11 mouse cellular contexts compared by ENCODE assay signal in the genomic region with DNA sequence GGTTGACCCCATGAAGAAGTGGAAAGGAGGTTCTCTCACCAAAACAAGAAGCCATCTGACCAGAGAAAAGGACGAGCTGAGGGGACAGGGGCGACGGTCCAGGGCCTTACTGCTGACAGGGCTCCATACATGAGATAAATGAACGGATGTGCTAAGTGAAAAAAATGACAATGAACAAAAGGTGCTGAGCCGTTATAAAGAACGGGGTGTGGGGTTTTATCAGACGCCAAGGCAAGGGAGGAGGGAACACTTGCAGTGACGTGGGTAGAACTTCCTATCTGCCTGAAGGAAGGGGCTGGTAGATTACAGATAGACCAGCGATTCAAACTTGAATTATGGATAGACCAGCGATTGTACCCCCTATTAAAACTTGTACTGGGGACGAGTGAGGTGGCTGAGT. TPM values are rescaled to one million over a fixed set of nuclear protein-coding genes. Genes with fewer than 3 reads are reported as not detected.
A peak's percentile ranks its signal among the peaks of the same experiment; 100 is the strongest.
DNase-seq lines count a peak whose midpoint lies in the region; ATAC-seq and TF ChIP-seq lines count a peak whose summit lies in the region.
"Had no signal": no experiment of that assay in that cellular context is flagged by ENCODE, and none has a peak within 500 bp of the region (broad histone marks: within the 10 kb centered on the region; RNA-seq: fewer than 3 reads in every experiment).

No protein-coding gene starts in this region.

- H3K4me3 ChIP-seq in kidney, adult 2 months (ENCODE audit: insufficient read depth, low read depth, low read length) = no peak overlapping the region
- no peak overlapping the region for H3K4me3 ChIP-seq in heart, embryonic 12.5 days
- no peak overlapping the region; a peak in 2 of 4 replicates for H3K4me3 ChIP-seq in liver, embryonic 14.5 days (ENCODE audit: insufficient read depth in 1 of 2, low read depth in 2 of 2, low read length in 2 of 2)
- H3K4me3 ChIP-seq: limb, embryonic 13.5 days; midbrain, embryonic 15.5 days; neural tube, embryonic 13.5 days had no signal

- H3K9ac ChIP-seq in heart, embryonic 12.5 days = no peak overlapping the region
- peak overlapping the region; percentile 39; the same call in 1 of the 2 replicates for H3K9ac ChIP-seq in liver, embryonic 14.5 days (replicated peaks)
- H3K9ac ChIP-seq: limb, embryonic 13.5 days; midbrain, embryonic 15.5 days; neural tube, embryonic 13.5 days had no signal

- 75% methylated on average over 11 of the region's 11 CpGs for WGBS in kidney, adult 2 months
- 42% methylated on average over 11 of the region's 11 CpGs for WGBS in heart, embryonic 12.5 days
- WGBS in liver, embryonic 14.5 days (ENCODE audit: insufficient replicate concordance) = 15% methylated on average over 11 of the region's 11 CpGs

- H3K27me3 ChIP-seq in kidney, adult 2 months (replicated peaks; ENCODE audit: control insufficient read depth, insufficient read depth, low read length) = no peaks in the 10 kb centered on the region
- no peaks in the 10 kb centered on the region for H3K27me3 ChIP-seq in heart, embryonic 12.5 days (replicated peaks)
- H3K27me3 ChIP-seq in liver, embryonic 14.5 days (ENCODE audit: control insufficient read depth, insufficient read depth, low read length) = no peaks in the 10 kb centered on the region
- H3K27me3 ChIP-seq: limb, embryonic 13.5 days; midbrain, embryonic 15.5 days; neural tube, embryonic 13.5 days had no signal

- no peaks in the 10 kb centered on the region for H3K9me3 ChIP-seq in heart, embryonic 12.5 days (replicated peaks)
- no peaks in the 10 kb centered on the region for H3K9me3 ChIP-seq in liver, embryonic 14.5 days (ENCODE audit: control insufficient read depth, low read length)
- H3K9me3 ChIP-seq: limb, embryonic 13.5 days; midbrain, embryonic 15.5 days; neural tube, embryonic 13.5 days had no signal

- peak; percentile 62 for TF ChIP-seq EP300 in liver, embryonic 14.5 days (IDR thresholded peaks at IDR 0.05; ENCODE audit: low read depth)

- DNase-seq in kidney, adult 2 months = peak; percentile 11
- no peak for DNase-seq in kidney, adult 11 months
- DNase-seq in liver, embryonic 14.5 days (ENCODE audit: low read depth in 3 of 3, low spot score in 3 of 3) = peak; percentile 47 to 50 (median 49)
- DNase-seq in lung, postnatal 4 days = peak; percentile 37 to 38
- DNase-seq in layer of hippocampus, postnatal 10 days (ENCODE audit: low spot score in 2 of 2) = no peak
- no peak for DNase-seq in embryo, embryonic 10 days (ENCODE audit: low spot score)

- TF ChIP-seq POLR2A in kidney, adult 2 months (IDR thresholded peaks at IDR 0.05; ENCODE audit: low read depth, low read length) = no peak

- no peak for TF ChIP-seq CTCF in kidney, adult 2 months (conservative IDR thresholded peaks at IDR 0.05; ENCODE audit: insufficient read depth, insufficient read length, low read depth, low read length)
- no peak for TF ChIP-seq CTCF in liver, embryonic 14.5 days (IDR thresholded peaks at IDR 0.05; ENCODE audit: low read depth)

- H3K4me1 ChIP-seq in kidney, adult 2 months (ENCODE audit: control insufficient read depth, insufficient read depth, low read length) = no peaks in the 10 kb centered on the region
- peaks cover 48% of the 10 kb centered on the region for H3K4me1 ChIP-seq in heart, embryonic 12.5 days (replicated peaks)
- H3K4me1 ChIP-seq in liver, embryonic 14.5 days (replicated peaks; ENCODE audit: control insufficient read depth in 2 of 2, insufficient read depth in 2 of 2, low read length in 1 of 2) = peaks cover 19 to 23% of the 10 kb centered on the region in 2 experiments
- H3K4me1 ChIP-seq: limb, embryonic 13.5 days had no signal

- ATAC-seq in heart, embryonic 12.5 days (ENCODE audit: insufficient number of reproducible peaks, low FRiP score) = peak; percentile 22; the same call in 1 of the 2 replicates
- ATAC-seq in liver, embryonic 14.5 days (ENCODE audit: insufficient read depth) = peak; percentile 79
- ATAC-seq in activated CD4-positive, CD25-positive, alpha-beta regulatory T cell, adult 4 months = no peak
- ATAC-seq: midbrain, embryonic 15.5 days had no signal

- no peak overlapping the region for H3K27ac ChIP-seq in kidney, adult 2 months (ENCODE audit: insufficient read depth, low read depth, low read length)
- H3K27ac ChIP-seq in heart, embryonic 12.5 days (ENCODE audit: poor library complexity, severe bottlenecking) = peak overlapping the region; percentile 85
- peak overlapping the region; percentile 40 for H3K27ac ChIP-seq in liver, embryonic 14.5 days
- H3K27ac ChIP-seq: limb, embryonic 13.5 days; midbrain, embryonic 15.5 days; neural tube, embryonic 13.5 days had no signal

- no peaks in the 10 kb centered on the region for H3K36me3 ChIP-seq in kidney, adult 2 months (ENCODE audit: control insufficient read depth, insufficient read depth, low read length)
- H3K36me3 ChIP-seq in heart, embryonic 12.5 days = peaks cover 2% of the 10 kb centered on the region; the same call in 1 of the 2 replicates
- H3K36me3 ChIP-seq in liver, embryonic 14.5 days (replicated peaks; ENCODE audit: control insufficient read depth, insufficient read depth, low read depth) = no peaks in the 10 kb centered on the region
- H3K36me3 ChIP-seq: midbrain, embryonic 15.5 days had no signal

- peak overlapping the region; percentile 14; the same call in 1 of the 2 replicates for H3K4me2 ChIP-seq in heart, embryonic 12.5 days
- H3K4me2 ChIP-seq in liver, embryonic 14.5 days (ENCODE audit: low read depth) = peak overlapping the region; percentile 54
- H3K4me2 ChIP-seq: limb, embryonic 13.5 days; midbrain, embryonic 15.5 days; neural tube, embryonic 13.5 days had no signal

RNA-seq across cellular contexts. Expression of a gene that starts 12.6 kb away (rescaled TPM):
- polyA plus RNA-seq in kidney, adult 2 months (2012; rRNA removed) = 6.9 and 7.4 TPM in 2 replicates
- polyA plus RNA-seq in heart, embryonic 12.5 days (2016; fragmentation: Nextera tagmentation; extraction: Ambion mirVana) = 4.7 and 4.9 TPM in 2 replicates
- 2.3 and 2.8 TPM in 2 replicates for polyA plus RNA-seq in liver, embryonic 14.5 days (2012; rRNA removed)
- polyA plus RNA-seq in liver, embryonic 14.5 days (2014; fragmentation: Nextera tagmentation; extraction: Ambion mirVana) = 1.1 and 1.4 TPM in 2 replicates
- total RNA-seq in layer of hippocampus, postnatal 10 days (2021) = 10 to 100 TPM; 25.4 to 28.8 TPM
- polyA plus RNA-seq in activated CD4-positive, CD25-positive, alpha-beta regulatory T cell, adult 4 months (2017; shearing (Covaris generic)) = 1 to 10 TPM; 4.2 to 4.5 TPM

RNA-seq across cellular contexts. Expression of a gene that starts 26.6 kb away (rescaled TPM):
- 38.5 and 39.7 TPM in 2 replicates for polyA plus RNA-seq in kidney, adult 2 months (2012; rRNA removed)
- 33.1 and 35.1 TPM in 2 replicates for polyA plus RNA-seq in heart, embryonic 12.5 days (2016; fragmentation: Nextera tagmentation; extraction: Ambion mirVana)
- polyA plus RNA-seq in liver, embryonic 14.5 days (2012; rRNA removed) = 12.6 and 12.7 TPM in 2 replicates
- polyA plus RNA-seq in liver, embryonic 14.5 days (2014; fragmentation: Nextera tagmentation; extraction: Ambion mirVana) = 4.4 and 5.4 TPM in 2 replicates
- 100 to 1,000 TPM; 133 to 145 TPM for total RNA-seq in layer of hippocampus, postnatal 10 days (2021)
- polyA plus RNA-seq in activated CD4-positive, CD25-positive, alpha-beta regulatory T cell, adult 4 months (2017; shearing (Covaris generic)) = 10 to 100 TPM; 31.6 to 41.8 TPM

Comparison
In these comparisons a context has a peak if more than half of its experiments do, and no peak if none do; other contexts are left out.
1. DNase-seq: peak in kidney, adult 2 months (single experiment), liver, embryonic 14.5 days (3 of 3) and lung, postnatal 4 days (2 of 2); none in kidney, adult 11 months (single experiment), layer of hippocampus, postnatal 10 days (0 of 2) and embryo, embryonic 10 days (single experiment).